Mouse (Mus musculus) embryonic facial prominence, embryonic 11.5 days (tissue): ENCODE measurements around the gene Smad1. TPM values are rescaled to one million over a fixed set of nuclear protein-coding genes. Genes with fewer than 3 reads are reported as not detected.

Experiments
- ATAC-seq: fragments of 200-750 bp; cut with Nextera tagmentation; replicated peaks from 2 replicates; pipeline ENCODE4 v1.8.0; 2017; ENCODE audit warnings: low read depth; ENCODE audit not compliant: insufficient number of reproducible peaks, low FRiP score, low TSS enrichment
- DNase-seq: peaks from one replicate; pipeline ENCODE4 v3.0.0-alpha.2; 2015; ENCODE audit warnings: low spot score
- H3K27ac ChIP-seq: fragments of 300-500 bp; sonication (generic); replicated peaks from 2 replicates; pipeline ENCODE4 v1.5.1; 2014; ENCODE audit warnings: mild to moderate bottlenecking, low read depth, low read length, control low read depth
- H3K27me3 ChIP-seq: fragments of 300-500 bp; sonication (generic); 2 replicates; pipeline ENCODE4 v1.6.1; 2014; ENCODE audit warnings: mild to moderate bottlenecking, low read length, moderate library complexity, mixed read lengths; ENCODE audit not compliant: control insufficient read depth, insufficient read depth
- H3K36me3 ChIP-seq: fragments of 300-500 bp; sonication (generic); replicated peaks from 2 replicates; pipeline ENCODE4 v1.6.1; 2014; ENCODE audit warnings: low read depth, mild to moderate bottlenecking, low read length, moderate library complexity, mixed read lengths; ENCODE audit not compliant: control insufficient read depth, insufficient read depth
- H3K4me1 ChIP-seq: fragments of 300-500 bp; sonication (generic); 2 replicates; pipeline ENCODE4 v1.6.1; 2014; ENCODE audit warnings: low read length, mixed read lengths; ENCODE audit not compliant: control insufficient read depth, insufficient read depth
- H3K4me2 ChIP-seq: fragments of 300-500 bp; sonication (generic); 2 replicates; pipeline ENCODE4 v1.6.1; 2014; ENCODE audit warnings: low read depth, mild to moderate bottlenecking, control low read depth, low read length, moderate library complexity
- H3K4me3 ChIP-seq: fragments of 300-500 bp; sonication (generic); 2 replicates; pipeline ENCODE4 v1.5.1; 2014; ENCODE audit warnings: low read depth, low read length, control low read depth
- H3K9ac ChIP-seq: fragments of 300-500 bp; sonication (generic); replicated peaks from 2 replicates; pipeline ENCODE4 v1.6.1; 2014; ENCODE audit warnings: mild to moderate bottlenecking, control low read depth, low read length
- H3K9me3 ChIP-seq: fragments of 300-500 bp; sonication (generic); replicated peaks from 2 replicates; pipeline ENCODE4 v1.6.1; 2016; ENCODE audit warnings: mild to moderate bottlenecking, low read length, inconsistent platforms, mixed read lengths; ENCODE audit not compliant: control insufficient read depth
- WGBS: fragments of 180-500 bp; shearing (Covaris S2); extraction: QIAGEN DNeasy Blood & Tissue Kit; methylation state at CpG from one replicate; pipeline ENCODE4 v1.1.7; 2014; 5-methylcytosine and 5-hydroxymethylcytosine counted together
- polyA plus RNA-seq: library from polyadenylated mRNA; unstranded; fragments of >200 nt; fragmentation: Nextera tagmentation; extraction: Ambion mirVana; gene quantifications from 2 replicates; pipeline ENCODE4 v1.2.1, GENCODE M21; 2014

Gene Smad1
- polyA plus RNA-seq, 1 experiment from 2014 or later: 63.5 TPM

- no peaks in the 10 kb centered on the region for H3K9me3 ChIP-seq
- DNase-seq (no peak), ATAC-seq (no peak)
These were observed 49.2 kb downstream of the Smad1 start for GRCm38 (mm10) chr8:79350094-79350593.

DNA sequence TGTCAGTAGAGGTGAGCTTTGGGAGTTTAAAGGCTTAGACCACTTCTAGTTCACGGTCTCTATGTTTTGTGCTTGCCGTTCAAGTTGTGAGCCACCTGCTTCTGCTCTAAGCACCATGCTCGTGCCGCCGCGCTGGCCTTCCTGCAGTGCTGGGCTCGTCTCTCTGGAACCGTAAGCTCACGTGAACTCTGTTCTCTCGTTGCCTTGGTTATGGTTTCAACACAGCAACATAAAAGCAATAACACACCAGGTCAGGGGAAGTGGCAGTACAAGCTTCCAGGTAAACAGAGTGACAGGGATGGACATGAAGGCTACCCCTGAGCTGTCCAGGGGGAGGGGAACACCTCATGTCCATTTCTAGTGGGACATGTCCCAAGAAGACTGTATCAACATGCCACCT is 52.9 kb downstream of the Smad1 start:
- DNase-seq: no peak
- no peaks in the 10 kb centered on the region for H3K27me3 ChIP-seq
- H3K4me3 ChIP-seq: no peak overlapping the region
- no peaks in the 10 kb centered on the region for H3K9me3 ChIP-seq
- WGBS: 91% methylated on average over 10 of the region's 10 CpGs
- H3K36me3 ChIP-seq: no peaks in the 10 kb centered on the region; the same call in none of the 2 replicates
- no peaks in the 10 kb centered on the region for H3K4me1 ChIP-seq
- no peak overlapping the region for H3K27ac ChIP-seq
- no peak for ATAC-seq
- H3K4me2 ChIP-seq: no peak overlapping the region
- H3K9ac ChIP-seq: no peak overlapping the region

More at GRCm38 (mm10) chr8:79350094-79350593, 49.2 kb downstream of the Smad1 start:
- Histone ChIP-seq H3K9ac (no peak overlapping the region), H3K4me2 (no peak overlapping the region), H3K4me3 (no peak overlapping the region), H3K4me1 (no peaks in the 10 kb centered on the region), H3K27me3 (no peaks in the 10 kb centered on the region), H3K27ac (no peak overlapping the region), H3K36me3 (no peaks in the 10 kb centered on the region; the same call in 1 of the 2 replicates)
- WGBS: 77% methylated on average over 6 of the region's 6 CpGs

DNA sequence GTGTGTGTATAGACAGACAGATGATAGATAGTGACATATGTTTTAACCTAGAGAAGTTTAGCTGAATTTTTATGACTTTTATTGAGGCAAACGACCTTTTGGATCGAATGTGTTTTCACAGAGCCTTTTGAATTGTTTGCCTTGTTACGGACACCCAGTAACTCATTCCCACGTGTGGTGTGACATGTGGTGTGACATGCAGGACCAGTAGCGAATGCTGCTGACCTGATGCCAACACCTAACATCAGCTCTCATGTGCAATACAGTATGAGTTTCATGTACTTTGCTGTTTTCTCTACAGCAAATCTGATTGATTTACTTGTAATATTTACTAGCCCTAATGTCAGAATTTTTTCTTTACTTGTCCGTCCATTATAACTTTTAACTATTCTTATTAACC is 53.5 kb downstream of the Smad1 start:
- no peak for DNase-seq
- H3K36me3 ChIP-seq: peaks cover 2% of the 10 kb centered on the region
- no peak overlapping the region for H3K4me2 ChIP-seq
- H3K27me3 ChIP-seq: no peaks in the 10 kb centered on the region
- H3K9me3 ChIP-seq: no peaks in the 10 kb centered on the region
- H3K27ac ChIP-seq: no peak overlapping the region
- no peak for ATAC-seq
- 83% methylated on average over 6 of the region's 6 CpGs for WGBS
- H3K4me1 ChIP-seq: no peaks in the 10 kb centered on the region
- no peak overlapping the region for H3K4me3 ChIP-seq
- no peak overlapping the region for H3K9ac ChIP-seq

DNA sequence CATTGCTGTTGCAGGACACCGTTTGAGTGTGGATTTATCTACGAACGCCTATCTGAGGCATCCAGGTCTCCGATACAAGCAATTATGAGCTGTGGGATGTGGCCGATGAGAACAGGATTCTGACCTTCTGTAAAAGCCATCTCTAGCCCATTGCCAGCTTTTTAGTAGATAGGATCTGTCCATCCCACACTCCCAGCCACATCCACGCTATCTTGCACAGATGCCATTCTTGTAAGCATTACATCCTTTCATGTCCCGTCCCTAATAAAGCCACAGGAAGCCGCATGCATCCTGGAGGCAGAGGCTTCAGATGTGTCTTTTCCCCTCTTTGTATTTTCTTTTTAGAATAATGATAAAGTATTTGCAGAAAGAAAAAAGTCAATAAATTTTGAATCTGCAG is 58.1 kb downstream of the Smad1 start:
- Histone ChIP-seq H3K36me3 (peaks cover 5% of the 10 kb centered on the region), H3K27ac (no peak overlapping the region), H3K4me3 (no peak overlapping the region), H3K9me3 (no peaks in the 10 kb centered on the region), H3K9ac (no peak overlapping the region), H3K4me1 (no peaks in the 10 kb centered on the region), H3K27me3 (no peaks in the 10 kb centered on the region), H3K4me2 (no peak overlapping the region)
- 91% methylated on average over 8 of the region's 8 CpGs for WGBS
- ATAC-seq: no peak
- no peak for DNase-seq

- Histone ChIP-seq H3K27ac (no peak overlapping the region), H3K4me3 (no peak overlapping the region), H3K4me2 (no peak overlapping the region), H3K27me3 (no peaks in the 10 kb centered on the region), H3K9ac (no peak overlapping the region), H3K36me3 (peaks cover 5% of the 10 kb centered on the region), H3K9me3 (no peaks in the 10 kb centered on the region), H3K4me1 (no peaks in the 10 kb centered on the region)
- 76% methylated on average over 9 of the region's 9 CpGs for WGBS
- ATAC-seq: no peak
- DNase-seq: no peak
These were observed 59.8 kb downstream of the Smad1 start for GRCm38 (mm10) chr8:79339555-79339954.

DNA sequence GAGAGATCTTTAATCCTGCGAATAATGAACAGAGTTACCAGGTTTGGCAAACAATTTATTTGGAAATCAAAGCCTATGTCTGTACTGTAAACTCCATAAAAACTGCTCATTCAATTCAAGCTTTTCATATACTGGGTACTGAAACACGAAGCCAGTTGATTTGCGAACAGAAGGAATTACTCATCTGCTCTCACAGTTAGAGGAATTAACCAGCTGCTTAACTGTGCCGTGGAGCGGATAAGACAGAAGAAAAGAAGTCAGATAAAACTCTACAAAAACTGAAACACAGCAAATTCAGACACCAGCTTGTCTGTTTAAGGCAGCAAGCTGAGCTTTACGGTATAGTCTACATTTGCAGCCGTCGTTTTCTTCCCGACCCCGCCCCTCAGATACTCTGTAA is 60.7 kb downstream of the Smad1 start:
- Histone ChIP-seq H3K4me2 (no peak overlapping the region), H3K27me3 (no peaks in the 10 kb centered on the region), H3K9me3 (no peaks in the 10 kb centered on the region), H3K27ac (no peak overlapping the region), H3K4me1 (no peaks in the 10 kb centered on the region), H3K9ac (no peak overlapping the region), H3K4me3 (no peak overlapping the region), H3K36me3 (peaks cover 5% of the 10 kb centered on the region)
- no peak for ATAC-seq
- WGBS: 92% methylated on average over 10 of the region's 10 CpGs
- no peak for DNase-seq

DNA sequence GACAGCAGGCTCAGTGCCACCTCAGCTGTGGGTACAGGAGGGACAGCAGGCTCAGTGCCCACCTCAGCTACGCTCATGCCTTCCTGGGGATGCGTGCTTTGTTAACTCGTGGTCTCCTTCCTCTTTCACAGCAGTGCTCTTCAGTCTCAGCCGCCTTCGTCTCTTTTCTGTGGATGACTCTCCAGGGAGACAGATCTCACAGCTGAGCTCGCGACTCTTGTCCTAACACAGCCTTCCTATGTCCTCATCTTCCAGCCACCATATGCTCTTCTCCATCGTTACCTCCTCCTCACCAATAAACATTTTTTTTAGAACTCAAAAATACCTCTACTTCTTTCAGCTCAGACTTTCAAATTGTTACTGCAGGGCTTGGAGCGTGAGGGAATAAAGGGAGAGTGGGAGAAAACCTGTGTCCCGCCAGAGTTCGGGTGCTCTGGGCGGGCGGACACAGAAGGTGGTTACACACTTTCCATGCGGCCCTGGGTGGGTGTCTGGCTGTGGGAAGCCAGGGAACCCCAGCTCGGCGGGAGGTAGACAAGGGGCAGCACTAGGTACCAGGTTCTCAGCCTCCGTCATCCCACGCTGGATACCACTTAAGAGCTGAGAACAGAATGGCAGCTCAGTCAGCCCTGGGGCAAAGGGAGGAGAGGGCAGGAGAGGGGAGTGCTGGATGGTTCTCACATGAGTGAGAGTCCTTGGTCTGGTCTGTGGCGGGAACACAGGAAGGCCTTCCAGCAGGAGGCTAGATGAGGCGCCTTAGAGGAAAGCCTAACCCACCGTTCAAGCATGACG is 67.0 kb downstream of the Smad1 start:
- Histone ChIP-seq H3K27ac (no peak overlapping the region), H3K4me3 (no peak overlapping the region), H3K4me1 (no peaks in the 10 kb centered on the region), H3K27me3 (no peaks in the 10 kb centered on the region), H3K36me3 (no peaks in the 10 kb centered on the region), H3K9me3 (no peaks in the 10 kb centered on the region), H3K9ac (no peak overlapping the region), H3K4me2 (no peak overlapping the region)
- ATAC-seq (no peak), DNase-seq (no peak)
- WGBS: 89% methylated on average over 22 of the region's 22 CpGs

- H3K27ac ChIP-seq: no peak overlapping the region
- DNase-seq: no peak
- 90% methylated on average over 2 of the region's 2 CpGs for WGBS
These were observed 67.7 kb downstream of the Smad1 start for GRCm38 (mm10) chr8:79331571-79331970.

More at GRCm38 (mm10) chr8:79331571-79331970, 67.7 kb downstream of the Smad1 start:
- no peaks in the 10 kb centered on the region for H3K9me3 ChIP-seq
- H3K4me2 ChIP-seq: no peak overlapping the region
- no peaks in the 10 kb centered on the region for H3K4me1 ChIP-seq
- no peak overlapping the region for H3K9ac ChIP-seq
- H3K27me3 ChIP-seq: no peaks in the 10 kb centered on the region
- no peaks in the 10 kb centered on the region for H3K36me3 ChIP-seq
- no peak for ATAC-seq
- H3K4me3 ChIP-seq: no peak overlapping the region
